Mouse (Mus musculus): ENCODE data around the gene Slc15a3. TPM values are rescaled to one million over a fixed set of nuclear protein-coding genes. Genes with fewer than 3 reads are reported as not detected.

Slc15a3 gene
- total RNA-seq, 2 experiments from 2014 or later = 1.1 to 1.3 TPM

DNA sequence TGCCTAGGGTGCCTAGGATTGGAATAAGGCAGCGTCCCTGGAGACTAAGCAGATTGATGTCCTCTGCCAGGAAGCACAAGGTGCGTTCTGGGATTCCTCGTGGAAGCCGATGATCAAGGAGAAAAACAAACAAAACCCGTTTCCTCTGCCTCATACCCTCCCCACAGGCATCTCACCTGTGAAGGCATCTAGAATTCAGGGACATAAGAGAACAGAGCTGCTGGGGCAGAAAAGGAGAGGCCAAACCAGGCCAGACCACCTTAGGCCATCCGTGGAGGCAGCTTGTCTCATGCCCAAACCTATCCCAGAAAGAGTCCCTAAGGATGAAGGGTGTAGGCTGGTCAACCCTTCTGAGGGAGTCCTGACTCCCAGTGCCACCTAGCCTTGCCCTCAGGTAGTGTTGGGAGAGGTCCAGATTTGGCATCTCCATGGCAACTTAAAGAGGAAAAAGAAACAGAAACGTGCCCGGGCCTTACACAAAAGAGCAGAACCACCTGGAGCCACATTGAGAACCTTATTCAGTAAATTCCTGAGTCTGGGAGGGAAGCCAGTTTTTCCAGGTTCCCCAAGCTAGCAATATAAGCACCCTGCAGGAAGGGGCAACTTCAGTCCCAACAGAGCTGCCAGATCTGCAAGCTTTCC, 30.5 kb downstream of the Slc15a3 start, which contains the start of gene Tmem132a:
Gene Tmem132a (minus strand): TSS at position 55 of the 642 bp plus-strand sequence.
- DNase-seq = no peak

DNA sequence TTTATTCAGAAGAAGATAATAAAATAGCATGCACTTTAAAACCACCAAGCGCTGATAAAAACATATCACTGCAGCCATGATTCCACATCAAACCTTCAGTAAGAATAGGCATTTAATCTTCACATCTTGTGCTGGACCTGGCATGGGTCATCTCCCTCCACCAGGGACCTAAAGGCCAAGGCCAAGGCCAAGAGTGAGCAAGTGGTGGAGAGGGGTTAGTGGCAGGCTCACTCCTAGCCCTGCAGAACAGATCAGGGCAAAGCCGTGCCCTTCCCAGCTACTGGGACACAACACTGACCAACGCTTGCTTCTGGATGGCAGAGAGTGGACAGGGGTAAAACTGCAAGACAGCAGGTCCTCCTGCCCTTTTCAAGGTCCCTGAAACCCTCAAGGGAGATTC, 31.1 kb downstream of the Slc15a3 start:
- DNase-seq = no peak

DNA sequence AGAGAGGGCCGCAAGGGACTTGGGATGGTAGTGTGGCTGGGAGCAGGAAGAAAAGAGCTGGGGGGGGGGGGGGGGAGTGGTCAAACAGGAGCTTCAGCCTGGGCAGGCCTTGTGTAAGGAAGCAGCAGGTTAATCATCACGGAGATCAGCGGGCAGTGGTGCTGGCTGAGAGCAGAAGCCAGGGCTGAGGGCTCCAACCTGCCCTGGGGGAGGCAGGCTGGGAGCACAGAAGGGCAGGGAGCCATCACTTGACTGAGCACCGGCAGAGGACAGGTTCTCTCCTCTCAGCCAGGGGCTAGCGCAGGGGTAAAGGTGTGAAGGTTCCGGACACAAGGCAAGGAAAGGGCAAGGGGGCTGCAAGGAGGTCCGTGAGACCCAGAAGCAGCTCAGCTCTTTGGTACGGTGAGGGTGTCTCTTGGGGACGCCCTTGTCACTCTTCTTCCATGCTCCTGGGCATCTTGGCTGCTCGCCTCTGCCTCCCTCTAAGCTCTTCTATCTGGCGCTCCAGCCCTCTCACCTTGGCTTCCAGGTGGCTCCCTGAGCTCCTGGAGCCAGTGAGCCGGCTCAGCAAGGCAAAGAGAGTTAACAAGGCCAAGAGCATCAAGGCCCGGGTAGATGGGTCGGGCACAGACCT, 31.9 kb downstream of the Slc15a3 start:
- no peak for DNase-seq

DNA sequence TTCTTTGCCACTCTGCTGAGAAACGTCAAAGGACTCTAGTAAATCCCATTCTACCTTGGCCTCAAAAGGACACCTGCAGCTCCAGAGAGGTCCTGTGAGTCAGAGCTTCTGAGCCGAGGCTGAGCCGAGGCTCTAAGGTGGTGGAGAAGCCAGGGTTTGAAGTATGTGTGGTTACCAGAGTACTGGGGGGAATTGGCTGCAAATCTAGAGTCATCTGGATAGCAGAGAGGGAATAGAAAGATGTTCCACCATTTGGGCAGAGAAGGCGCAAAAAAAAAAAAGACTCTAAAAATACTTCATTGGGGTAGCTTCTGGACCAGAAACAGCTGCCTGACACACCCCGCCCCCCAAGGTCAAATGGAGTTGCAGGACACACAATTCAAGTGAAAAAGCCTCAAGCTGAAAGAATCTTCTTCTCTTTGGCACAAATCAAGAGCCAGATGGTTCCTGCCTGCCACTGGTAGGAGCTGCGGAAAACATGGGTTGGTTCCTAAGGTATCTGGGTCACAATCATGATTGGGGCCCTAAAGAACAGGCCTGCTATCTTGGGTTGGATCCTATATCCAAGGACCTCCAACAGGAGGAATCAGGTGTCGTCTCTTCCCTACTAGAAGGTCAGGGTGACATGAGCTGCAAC, 38.8 kb downstream of the Slc15a3 start:
- DNase-seq = no peak

DNA sequence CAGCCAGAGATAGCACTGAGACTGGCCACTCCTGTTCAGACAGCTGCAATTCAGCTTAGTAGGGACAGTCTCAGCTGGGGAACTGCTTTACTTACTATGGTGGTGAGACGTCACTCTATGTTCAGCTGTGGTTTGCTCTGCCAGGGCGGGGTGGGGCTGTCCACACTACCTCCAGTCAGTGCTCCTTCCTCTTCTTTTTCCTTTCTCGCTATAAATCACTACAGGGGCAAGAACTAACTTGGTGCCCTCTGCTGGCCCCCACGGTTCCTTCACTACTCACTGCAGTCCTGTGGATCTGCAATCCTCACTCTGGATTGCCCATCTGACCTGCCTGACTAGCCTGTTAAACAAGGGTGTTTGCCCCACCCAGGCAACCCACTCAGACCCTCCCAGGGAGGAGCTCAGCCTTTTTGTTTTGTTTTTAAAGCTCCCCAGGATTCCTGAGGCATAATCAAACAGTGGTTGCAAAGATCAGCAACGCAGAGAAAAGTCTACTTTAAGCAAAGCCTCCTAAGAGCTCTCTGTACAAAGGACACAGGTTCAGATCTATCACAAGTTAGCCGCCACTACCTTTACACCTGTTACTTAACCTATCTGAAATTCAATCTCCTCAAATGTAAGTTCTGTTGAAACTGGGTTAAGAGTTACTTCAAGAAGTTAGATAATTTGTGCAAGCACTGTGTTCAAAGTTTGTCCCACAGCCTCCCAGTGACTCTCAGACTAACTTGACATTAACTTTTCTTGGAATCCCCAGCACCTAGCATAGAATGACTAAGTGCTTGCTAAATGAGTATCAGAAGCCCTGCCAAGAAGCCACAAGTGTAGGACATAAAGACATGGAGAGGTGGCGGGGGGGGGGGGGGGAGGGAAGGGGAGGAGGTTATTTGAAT, 40.8 kb downstream of the Slc15a3 start:
- DNase-seq = no peak

DNA sequence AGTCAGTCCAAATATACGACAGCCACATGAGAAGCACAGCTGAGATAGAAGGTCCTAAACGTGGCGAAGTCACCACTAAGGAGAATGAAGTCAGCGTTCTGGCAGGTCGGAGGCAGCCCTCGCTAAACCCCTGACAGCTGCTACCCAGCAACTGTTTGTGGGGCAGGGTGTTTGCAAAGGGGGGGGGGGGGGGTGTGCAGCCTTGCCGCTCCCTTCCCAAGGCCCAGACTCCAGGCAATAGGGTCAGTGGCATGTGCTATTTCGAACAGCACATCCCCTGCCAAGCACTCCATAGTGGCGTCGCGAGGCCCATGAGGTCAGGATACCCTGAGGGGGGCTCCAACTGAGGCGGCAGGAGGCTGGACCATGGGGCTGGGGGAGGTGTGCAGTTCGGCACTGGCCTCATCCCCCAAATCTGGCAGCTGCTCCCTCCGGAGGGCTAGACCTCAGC, 41.5 kb downstream of the Slc15a3 start:
- DNase-seq = no peak

DNA sequence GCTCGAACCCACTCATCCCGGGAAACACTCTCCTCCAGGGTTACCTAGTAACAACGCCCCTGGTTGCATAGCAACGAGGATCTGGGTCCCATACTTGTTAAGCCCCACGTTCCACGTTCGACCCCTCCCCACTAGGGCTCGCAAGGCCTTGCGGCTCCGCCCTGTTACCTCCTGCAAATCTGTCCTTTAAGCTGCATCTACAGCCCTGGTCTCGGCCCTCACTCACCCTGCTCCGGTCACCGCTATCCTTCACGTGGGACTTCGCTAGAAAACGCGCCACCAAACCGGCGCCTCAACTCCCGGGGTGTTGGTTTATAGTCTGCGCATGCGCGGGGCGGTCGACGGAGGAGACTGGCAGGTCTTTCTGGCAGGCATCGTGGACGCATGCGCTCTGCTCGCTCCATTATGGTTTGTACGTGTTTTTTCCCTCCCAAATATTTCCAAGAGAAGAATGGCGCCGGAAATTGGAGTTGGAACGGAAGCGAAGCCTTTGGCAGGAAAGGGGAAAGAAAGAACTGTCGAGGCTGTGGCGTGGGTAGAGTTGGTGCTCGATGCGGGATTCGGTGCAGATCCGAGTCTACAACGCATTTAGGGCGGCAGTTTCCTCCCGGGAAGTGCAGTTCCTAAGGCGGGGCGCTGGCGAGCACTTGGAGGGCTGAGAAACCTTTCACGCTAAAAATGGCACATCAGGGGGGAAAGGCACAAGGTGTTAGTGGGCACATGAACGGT, 42.1 kb downstream of the Slc15a3 start, which contains the start of gene Tmem109:
Gene Tmem109 (minus strand): TSS at position 576 of the 729 bp plus-strand sequence.
- peak; percentile 93 for DNase-seq

DNA sequence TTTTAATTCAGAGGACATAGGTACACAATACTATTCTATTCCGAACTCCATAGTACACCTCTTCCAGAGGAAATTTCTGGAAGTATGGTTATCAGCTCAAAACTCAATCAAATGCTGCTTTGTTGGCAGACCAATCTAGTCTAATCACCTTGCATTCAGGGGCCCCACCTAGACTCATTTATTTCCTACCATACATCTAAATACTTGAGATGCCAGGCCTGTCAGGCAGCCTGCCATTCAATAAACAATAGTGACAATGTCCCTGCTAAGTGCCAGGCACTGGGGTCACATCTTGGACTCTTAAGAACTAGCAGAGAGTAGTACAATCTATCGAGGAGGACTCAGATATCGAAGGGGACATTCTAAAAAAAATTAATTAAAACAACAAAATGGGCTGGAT, 52.7 kb downstream of the Slc15a3 start:
- no peak for DNase-seq

DNA sequence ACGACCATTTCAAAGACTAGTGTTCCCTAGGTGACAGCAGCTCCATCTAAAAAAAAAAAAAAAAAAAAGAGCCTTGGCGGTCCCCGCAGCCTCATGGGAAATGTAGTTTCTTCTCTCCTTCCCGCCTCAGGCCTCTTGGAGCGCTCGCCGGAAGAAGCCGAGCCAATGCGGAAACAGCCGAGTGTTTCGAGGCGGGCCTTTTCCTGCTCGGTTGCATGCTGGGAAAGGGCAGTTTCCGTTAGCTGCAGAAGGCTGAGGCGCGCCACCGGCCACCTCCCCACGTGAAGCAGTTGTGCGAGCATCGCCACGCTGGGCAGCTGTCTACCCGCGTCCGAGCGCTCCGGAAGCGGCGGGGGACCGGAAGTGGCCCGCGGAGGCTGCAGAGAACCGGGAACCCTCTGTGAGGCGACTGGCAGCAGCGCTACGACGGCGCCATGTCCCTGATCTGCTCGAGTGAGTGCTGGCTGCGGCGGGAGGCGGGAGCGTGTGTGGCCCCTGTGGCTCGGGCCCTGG, 55.5 kb downstream of the Slc15a3 start, which contains the start of gene Prpf19:
Gene Prpf19 (plus strand): TSS at position 216 of the 513 bp plus-strand sequence.
- peak; percentile 97 to 99 for DNase-seq

DNA sequence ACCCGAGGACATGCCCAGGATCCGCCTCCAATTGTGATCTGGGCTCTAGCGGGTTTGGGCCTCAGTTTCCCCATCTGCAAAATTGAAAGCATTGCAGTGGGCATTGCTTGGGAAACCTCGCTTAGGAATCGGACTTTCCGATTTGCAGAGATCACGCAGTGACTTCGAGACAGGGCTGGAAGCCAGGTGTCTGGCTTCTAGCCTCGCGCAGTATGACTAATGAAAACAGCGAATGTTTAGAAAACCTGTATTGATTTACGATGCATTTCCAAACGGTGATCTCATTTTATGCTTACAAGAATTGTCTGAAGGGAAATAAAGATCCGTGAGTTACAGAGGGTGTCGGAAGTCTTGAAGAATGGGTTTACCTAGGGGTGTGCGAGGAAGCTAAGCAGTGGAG, 56.2 kb downstream of the Slc15a3 start:
- DNase-seq = no peak

DNA sequence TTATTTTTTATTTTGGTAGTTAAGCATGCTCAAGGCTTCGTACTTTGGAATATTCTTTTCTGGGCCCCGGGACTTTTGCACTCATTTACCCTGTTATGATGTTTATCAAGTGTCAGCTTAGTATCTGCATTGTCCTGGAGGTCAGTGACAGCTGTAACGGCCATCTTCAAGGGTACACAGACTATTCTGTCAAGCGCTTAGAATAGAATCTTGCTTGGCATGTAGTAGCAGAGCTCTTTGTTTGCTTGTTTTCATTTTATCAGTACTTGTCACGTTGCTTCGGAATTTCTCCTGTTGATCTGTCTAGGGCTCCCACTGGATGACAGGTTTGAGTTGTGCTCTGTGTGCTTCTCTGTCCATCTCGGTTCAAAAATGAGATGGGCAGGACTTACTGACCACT, 57.3 kb downstream of the Slc15a3 start:
- DNase-seq = no peak

DNA sequence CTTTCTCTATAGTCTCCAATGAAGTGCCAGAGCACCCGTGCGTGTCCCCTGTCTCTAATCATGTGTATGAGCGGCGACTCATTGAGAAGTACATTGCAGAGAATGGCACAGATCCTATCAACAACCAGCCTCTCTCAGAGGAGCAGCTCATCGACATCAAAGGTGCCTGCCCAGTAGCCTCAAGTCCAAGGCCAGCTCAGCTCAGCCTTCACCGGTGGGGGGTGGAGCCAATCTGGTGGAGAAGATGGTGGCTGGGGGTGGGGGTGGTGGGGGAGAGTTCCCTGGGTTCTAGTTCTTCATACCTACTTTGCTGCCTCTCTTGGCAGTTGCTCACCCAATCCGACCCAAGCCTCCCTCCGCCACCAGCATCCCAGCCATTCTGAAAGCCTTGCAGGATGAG, 58.0 kb downstream of the Slc15a3 start:
- DNase-seq = no peak

DNA sequence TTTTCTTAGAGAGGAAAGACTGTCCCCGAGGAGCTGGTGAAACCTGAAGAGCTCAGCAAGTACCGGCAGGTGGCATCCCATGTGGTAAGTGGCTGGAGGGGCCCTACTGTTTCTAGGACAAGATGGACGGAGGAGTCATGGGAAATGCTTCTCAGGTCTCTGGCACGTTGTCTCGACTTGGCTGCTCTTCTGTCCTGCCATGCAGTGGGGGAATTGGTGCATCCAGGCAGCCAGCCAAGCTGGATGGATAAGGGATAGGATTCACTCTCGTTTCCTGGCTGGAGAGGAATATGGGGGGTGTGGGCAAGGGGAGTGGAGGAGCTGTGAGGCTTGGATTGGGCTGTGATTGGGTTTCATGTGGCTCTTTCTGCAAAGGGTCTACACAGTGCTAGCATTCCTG, 60.8 kb downstream of the Slc15a3 start:
- no peak for DNase-seq

DNA sequence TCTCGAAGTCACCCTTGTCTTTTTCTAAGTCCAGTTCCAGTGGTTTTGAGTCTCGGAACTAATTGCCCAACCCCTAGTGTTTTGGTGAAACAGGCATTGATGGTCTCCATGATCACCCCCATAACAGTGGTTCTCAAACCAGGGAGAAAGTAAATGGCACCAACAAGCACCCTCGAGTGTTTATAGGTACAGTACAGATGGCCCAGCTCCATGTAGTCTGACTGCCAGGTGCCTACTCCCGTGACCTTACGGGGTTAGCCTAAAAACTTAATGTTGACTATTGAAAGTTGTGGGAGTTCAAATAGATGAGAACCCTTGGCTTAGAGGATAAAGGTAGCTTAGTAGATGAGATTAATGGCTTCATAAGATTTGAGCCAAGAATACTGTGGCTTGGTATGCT, 61.5 kb downstream of the Slc15a3 start:
- no peak for DNase-seq

DNA sequence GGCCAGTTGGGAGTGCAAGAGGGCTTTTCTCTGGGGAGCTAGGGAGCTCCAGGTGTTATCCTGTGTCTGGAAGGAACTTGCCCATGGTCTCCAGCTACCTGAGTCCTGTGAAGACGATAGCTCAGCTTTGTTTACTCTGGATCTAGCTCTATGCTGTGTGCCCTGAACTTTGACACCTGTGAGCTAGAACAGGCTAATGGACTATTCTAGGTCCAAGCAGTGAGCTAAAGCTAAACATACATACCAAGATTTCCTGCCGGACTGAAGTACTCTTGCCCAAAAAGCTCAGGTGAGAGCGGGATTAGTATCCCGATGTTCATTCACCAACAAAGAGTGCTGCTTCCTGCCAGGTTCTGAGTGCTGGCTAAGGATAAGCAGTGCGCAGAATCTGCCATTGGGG, 65.0 kb downstream of the Slc15a3 start:
- no peak for DNase-seq

DNA sequence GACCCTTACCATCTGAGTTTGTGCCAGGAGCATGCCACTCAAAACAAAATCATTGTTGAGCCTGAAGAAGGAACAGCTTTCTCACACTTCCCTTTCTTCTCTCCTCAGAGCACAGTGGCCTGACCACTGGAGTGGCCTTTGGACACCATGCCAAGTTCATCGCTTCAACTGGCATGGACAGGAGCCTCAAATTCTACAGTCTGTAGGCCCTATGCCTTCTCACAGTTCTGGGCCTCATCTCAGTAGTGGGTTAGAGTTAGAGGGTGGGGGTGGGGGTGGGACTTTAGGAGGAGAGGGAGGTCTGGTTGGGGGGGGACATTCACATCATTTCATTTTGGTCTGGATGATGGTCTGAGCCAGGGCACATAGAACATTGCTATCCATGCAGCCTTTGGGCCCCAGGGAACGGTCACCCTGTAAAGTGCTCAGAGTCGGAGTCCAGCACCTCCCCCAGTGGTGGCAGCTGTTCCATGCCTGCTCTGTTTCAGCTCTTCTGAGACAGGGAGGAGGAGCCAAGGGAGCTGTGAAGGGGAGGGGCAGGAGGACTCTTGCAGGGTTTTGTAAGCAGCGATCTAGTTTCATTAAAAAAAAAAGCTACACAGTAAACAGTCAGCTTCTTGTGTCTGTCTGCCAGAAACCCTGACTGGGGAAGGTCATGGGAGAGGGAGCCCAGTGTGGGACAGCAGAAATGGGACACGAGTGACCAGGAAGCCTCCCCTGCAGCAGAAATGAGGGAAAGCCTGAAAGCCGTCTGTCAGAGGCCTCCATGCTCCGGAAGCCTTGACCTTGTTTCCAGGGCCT, 65.6 kb downstream of the Slc15a3 start:
- peak; percentile 48 to 54 for DNase-seq

DNA sequence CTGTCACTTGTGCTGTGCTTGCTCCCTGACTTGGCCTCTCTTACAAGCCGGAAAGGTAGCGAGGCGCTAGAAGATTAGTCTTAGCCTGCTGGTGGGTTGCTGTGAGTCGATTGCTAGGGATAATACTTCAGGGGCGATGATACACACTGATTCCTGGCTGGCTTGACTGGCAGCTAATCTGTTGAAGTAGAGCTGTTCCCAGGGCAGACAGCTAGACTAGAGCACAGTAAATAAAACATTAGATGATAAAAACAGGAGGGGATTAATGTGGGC, 66.1 kb downstream of the Slc15a3 start:
- no peak for DNase-seq

DNA sequence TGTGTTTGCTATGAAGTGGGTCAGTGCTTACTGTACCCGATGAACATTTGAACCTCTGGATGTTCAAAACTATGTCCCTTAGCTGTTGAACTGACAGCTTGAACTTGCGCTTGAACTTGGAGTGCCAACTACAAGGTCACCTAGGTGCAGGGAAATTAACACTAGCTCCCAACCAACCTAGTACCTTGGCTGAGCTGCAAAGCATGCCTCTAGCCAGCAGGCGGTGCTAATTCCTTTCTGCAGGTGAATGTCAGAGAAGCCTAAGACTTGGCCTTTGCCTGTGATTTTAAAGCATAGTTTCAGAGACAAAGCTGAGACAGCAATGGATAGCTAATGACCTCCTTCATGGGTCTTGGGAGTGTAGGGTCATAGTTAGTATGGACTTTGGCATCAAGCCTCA, 68.4 kb downstream of the Slc15a3 start:
- DNase-seq = peak; percentile 35 to 37

All from layer of hippocampus, postnatal 36 days (tissue).